Mouse (Mus musculus): ENCODE data around the gene Mlph. TPM values are rescaled to one million over a fixed set of nuclear protein-coding genes. Genes with fewer than 3 reads are reported as not detected.

Gene Mlph
- total and polyA plus RNA-seq, 2 experiments from 2014 or later, result 0.04 to 0.12 TPM

DNA sequence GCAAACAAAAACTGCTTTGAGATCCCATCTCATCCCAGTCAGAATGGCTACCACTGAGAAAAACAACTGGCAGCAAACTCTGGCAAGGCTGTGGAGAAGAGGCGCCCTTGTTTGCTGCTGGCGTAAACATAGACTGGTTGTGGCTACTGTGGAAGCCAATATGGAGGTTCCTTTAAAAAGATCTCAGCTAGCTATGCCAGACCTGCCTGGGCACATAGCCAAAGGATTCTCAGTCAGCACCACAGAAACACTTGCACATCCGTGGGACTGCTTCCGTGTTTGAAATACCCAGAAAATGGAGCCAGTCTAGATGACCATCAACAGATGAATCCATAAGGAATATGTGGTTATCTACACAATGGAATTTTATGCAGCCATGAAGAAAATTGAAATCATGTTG, 11.1 kb downstream of the Mlph start:
- Histone ChIP-seq H3K4me3 (ENCODE audit: low read depth, low read length) (no peak overlapping the region), H3K9ac (replicated peaks; ENCODE audit: low read depth, low read length) (no peak overlapping the region), H3K4me1 (ENCODE audit: control insufficient read depth, insufficient read depth) (peaks cover 6% of the 10 kb centered on the region; the same call in 1 of the 2 replicates), H3K36me3 (replicated peaks; ENCODE audit: control insufficient read depth, insufficient read depth, low read length) (no peaks in the 10 kb centered on the region), H3K4me2 (ENCODE audit: low read depth, low read length) (no peak overlapping the region), H3K9me3 (replicated peaks; ENCODE audit: control insufficient read depth, low read length) (no peaks in the 10 kb centered on the region), H3K27ac (ENCODE audit: low read depth) (no peak overlapping the region), H3K27me3 (ENCODE audit: control insufficient read depth, insufficient read depth, low read length) (no peaks in the 10 kb centered on the region)
- 48% methylated on average over 4 of the region's 4 CpGs for WGBS
- no peak for TF ChIP-seq CTCF (IDR thresholded peaks at IDR 0.05; ENCODE audit: low read depth)
- TF ChIP-seq EP300 (IDR thresholded peaks at IDR 0.05; ENCODE audit: low read depth), result no peak
- ATAC-seq (ENCODE audit: insufficient read depth, low read depth) (no peak), DNase-seq (ENCODE audit: low spot score) (no peak)

DNA sequence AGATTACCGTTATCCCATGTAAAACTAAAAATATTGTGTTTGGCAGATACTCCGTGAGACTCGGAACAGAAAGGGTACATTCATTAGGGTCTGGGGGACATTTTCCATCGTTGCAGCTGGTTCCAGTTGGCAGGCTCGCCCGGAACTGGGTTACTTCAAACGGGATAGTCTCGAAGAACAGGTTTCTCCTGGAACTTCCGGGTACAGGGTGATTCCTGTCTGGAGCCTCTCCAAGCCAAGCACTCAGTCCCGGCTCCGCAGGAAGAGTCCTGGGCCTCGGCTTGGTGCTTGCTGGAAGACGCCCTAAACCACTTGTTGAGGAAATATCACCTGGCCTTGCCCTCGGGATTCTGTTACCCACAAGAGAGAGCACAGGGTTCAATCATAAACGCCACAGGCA, 12.4 kb downstream of the Mlph start:
- ATAC-seq (ENCODE audit: insufficient read depth, low read depth) (peak; percentile 37; the same call in 1 of the 2 replicates), DNase-seq (ENCODE audit: low spot score) (no peak)
- Histone ChIP-seq H3K9me3 (replicated peaks; ENCODE audit: control insufficient read depth, low read length) (no peaks in the 10 kb centered on the region), H3K4me1 (ENCODE audit: control insufficient read depth, insufficient read depth) (peaks cover 6% of the 10 kb centered on the region; the same call in 1 of the 2 replicates), H3K27ac (ENCODE audit: low read depth) (no peak overlapping the region), H3K27me3 (ENCODE audit: control insufficient read depth, insufficient read depth, low read length) (no peaks in the 10 kb centered on the region), H3K4me2 (ENCODE audit: low read depth, low read length) (peak overlapping the region; percentile 9; the same call in 1 of the 2 replicates), H3K9ac (replicated peaks; ENCODE audit: low read depth, low read length) (no peak overlapping the region), H3K4me3 (ENCODE audit: low read depth, low read length) (no peak overlapping the region), H3K36me3 (replicated peaks; ENCODE audit: control insufficient read depth, insufficient read depth, low read length) (no peaks in the 10 kb centered on the region)
- TF ChIP-seq CTCF (IDR thresholded peaks at IDR 0.05; ENCODE audit: low read depth), result no peak
- no peak for TF ChIP-seq EP300 (IDR thresholded peaks at IDR 0.05; ENCODE audit: low read depth)
- 43% methylated on average over 15 of the region's 15 CpGs for WGBS

DNA sequence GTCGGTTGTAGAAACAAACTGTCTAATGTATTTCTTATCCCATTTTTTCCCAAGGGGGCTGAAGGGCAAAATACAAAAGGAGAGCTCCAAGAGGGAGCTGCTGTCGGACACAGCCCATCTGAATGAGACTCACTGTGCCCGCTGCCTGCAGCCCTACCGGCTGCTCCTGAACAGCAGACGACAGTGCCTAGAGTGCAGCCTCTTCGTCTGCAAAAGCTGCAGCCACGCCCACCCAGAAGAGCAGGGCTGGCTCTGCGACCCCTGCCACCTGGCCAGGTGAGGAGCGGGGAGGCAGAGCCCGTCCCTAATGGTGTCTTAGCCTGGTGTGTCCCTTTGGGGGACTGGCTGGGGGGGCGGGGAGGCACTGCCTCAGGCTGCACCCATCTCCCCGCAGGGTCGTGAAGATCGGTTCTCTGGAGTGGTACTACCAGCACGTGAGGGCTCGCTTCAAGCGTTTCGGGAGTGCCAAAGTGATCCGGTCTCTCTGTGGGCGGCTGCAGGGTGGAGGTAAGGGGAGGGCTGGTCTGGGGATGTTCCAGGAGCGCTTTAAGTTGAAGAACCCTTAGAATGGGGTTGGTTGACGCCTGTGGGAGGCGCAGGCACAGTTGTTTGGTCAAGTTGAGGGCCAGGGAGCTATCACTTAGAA, 13.2 kb downstream of the Mlph start:
- H3K36me3 ChIP-seq (replicated peaks; ENCODE audit: control insufficient read depth, insufficient read depth, low read length), result no peaks in the 10 kb centered on the region
- H3K27ac ChIP-seq (ENCODE audit: low read depth), result no peak overlapping the region
- H3K9me3 ChIP-seq (replicated peaks; ENCODE audit: control insufficient read depth, low read length), result no peaks in the 10 kb centered on the region
- no peaks in the 10 kb centered on the region for H3K27me3 ChIP-seq (ENCODE audit: control insufficient read depth, insufficient read depth, low read length)
- H3K4me1 ChIP-seq (ENCODE audit: control insufficient read depth, insufficient read depth), result peaks cover 13% of the 10 kb centered on the region; the same call in 1 of the 2 replicates
- WGBS, result 1% methylated on average over 22 of the region's 23 CpGs
- no peak overlapping the region for H3K9ac ChIP-seq (replicated peaks; ENCODE audit: low read depth, low read length)
- no peak for DNase-seq (ENCODE audit: low spot score)
- no peak for TF ChIP-seq EP300 (IDR thresholded peaks at IDR 0.05; ENCODE audit: low read depth)
- peak; percentile 35; the same call in 1 of the 2 replicates for ATAC-seq (ENCODE audit: insufficient read depth, low read depth)
- H3K4me2 ChIP-seq (ENCODE audit: low read depth, low read length), result peak overlapping the region; percentile 58
- peak overlapping the region; percentile 23 for H3K4me3 ChIP-seq (ENCODE audit: low read depth, low read length)

DNA sequence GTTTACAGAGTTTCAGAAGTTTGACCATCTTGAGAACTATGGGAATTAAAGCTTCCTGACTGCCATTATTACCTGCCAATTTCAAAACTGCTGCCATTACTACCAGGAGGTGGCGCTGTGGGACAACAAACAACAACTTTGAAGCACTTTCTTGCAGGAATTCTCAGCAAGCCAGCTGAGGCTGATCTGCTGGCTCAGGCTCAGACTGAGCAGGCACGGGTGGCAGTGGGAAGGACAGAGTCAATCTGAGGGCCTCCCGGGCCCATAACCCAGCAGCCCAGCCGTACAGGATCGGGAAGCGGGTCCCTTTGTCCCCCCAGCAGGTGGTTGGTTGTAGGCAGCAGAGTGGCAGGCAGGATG, 13.7 kb downstream of the Mlph start:
- peaks cover 13% of the 10 kb centered on the region; the same call in 1 of the 2 replicates for H3K4me1 ChIP-seq (ENCODE audit: control insufficient read depth, insufficient read depth)
- H3K9me3 ChIP-seq (replicated peaks; ENCODE audit: control insufficient read depth, low read length), result no peaks in the 10 kb centered on the region
- H3K9ac ChIP-seq (replicated peaks; ENCODE audit: low read depth, low read length), result no peak overlapping the region
- DNase-seq (ENCODE audit: low spot score) (peak; percentile 70), ATAC-seq (ENCODE audit: insufficient read depth, low read depth) (peak; percentile 47; the same call in 1 of the 2 replicates)
- TF ChIP-seq EP300 (IDR thresholded peaks at IDR 0.05; ENCODE audit: low read depth) (no peak), CTCF (IDR thresholded peaks at IDR 0.05; ENCODE audit: low read depth) (peak; percentile 93)
- H3K27ac ChIP-seq (ENCODE audit: low read depth), result no peak overlapping the region
- peak overlapping the region; percentile 58 for H3K4me2 ChIP-seq (ENCODE audit: low read depth, low read length)
- 4% methylated on average over 6 of the region's 6 CpGs for WGBS
- peak overlapping the region; percentile 23 for H3K4me3 ChIP-seq (ENCODE audit: low read depth, low read length)
- no peaks in the 10 kb centered on the region for H3K27me3 ChIP-seq (ENCODE audit: control insufficient read depth, insufficient read depth, low read length)
- no peaks in the 10 kb centered on the region for H3K36me3 ChIP-seq (replicated peaks; ENCODE audit: control insufficient read depth, insufficient read depth, low read length)

DNA sequence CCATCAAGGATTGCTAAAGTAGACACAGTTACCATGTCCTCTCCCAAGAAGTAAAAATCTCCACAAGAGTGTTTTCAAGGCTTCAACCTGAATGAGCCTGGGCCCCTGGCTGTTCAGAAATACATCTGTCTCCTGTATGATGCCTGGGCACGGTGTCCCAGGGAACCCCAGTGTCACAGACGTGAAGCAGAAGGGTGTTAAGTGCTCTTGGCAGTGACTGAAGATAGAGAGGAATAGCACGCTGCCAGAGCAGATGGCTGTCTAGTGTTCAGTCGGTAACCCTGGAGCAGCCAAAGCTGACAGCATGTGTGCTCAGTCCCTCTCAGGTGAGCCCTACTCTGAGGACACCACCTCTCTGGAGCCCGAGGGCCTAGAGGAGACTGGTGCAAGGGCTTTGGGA, 18.1 kb downstream of the Mlph start:
- H3K27me3 ChIP-seq (ENCODE audit: control insufficient read depth, insufficient read depth, low read length), result no peaks in the 10 kb centered on the region
- no peak overlapping the region for H3K9ac ChIP-seq (replicated peaks; ENCODE audit: low read depth, low read length)
- no peak overlapping the region for H3K4me3 ChIP-seq (ENCODE audit: low read depth, low read length)
- H3K36me3 ChIP-seq (replicated peaks; ENCODE audit: control insufficient read depth, insufficient read depth, low read length), result no peaks in the 10 kb centered on the region
- H3K4me1 ChIP-seq (ENCODE audit: control insufficient read depth, insufficient read depth), result peaks cover 12% of the 10 kb centered on the region; the same call in 1 of the 2 replicates
- DNase-seq (ENCODE audit: low spot score), result peak; percentile 38
- no peaks in the 10 kb centered on the region for H3K9me3 ChIP-seq (replicated peaks; ENCODE audit: control insufficient read depth, low read length)
- TF ChIP-seq EP300 (IDR thresholded peaks at IDR 0.05; ENCODE audit: low read depth), result no peak
- no peak for TF ChIP-seq CTCF (IDR thresholded peaks at IDR 0.05; ENCODE audit: low read depth)
- peak overlapping the region; percentile 20; the same call in 1 of the 2 replicates for H3K27ac ChIP-seq (ENCODE audit: low read depth)
- ATAC-seq (ENCODE audit: insufficient read depth, low read depth), result peak; percentile 74
- H3K4me2 ChIP-seq (ENCODE audit: low read depth, low read length), result no peak overlapping the region
- WGBS, result 25% methylated on average over 5 of the region's 5 CpGs

DNA sequence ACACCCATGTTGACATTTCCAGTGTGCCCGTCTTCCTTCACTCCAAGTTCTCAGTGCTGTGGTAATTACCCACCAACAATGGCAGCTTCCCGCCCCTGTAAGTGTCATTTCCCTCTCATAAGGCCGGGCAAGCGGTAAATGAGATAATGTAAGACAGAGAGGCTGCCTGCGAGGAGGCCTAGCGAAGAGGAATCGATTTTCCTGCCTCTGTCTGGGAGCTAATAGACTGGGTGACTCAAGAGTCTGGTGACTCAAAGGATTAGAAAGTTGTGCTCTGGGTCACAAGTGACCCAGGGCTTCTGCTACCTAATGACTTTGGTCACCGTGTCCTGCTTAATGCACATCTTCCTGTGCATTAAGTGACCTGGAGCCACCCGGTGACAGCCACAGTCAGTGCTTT, 22.1 kb downstream of the Mlph start:
- Histone ChIP-seq H3K27ac (ENCODE audit: low read depth) (no peak overlapping the region), H3K4me1 (ENCODE audit: control insufficient read depth, insufficient read depth) (peaks cover 11% of the 10 kb centered on the region; the same call in 1 of the 2 replicates), H3K4me2 (ENCODE audit: low read depth, low read length) (no peak overlapping the region), H3K9me3 (replicated peaks; ENCODE audit: control insufficient read depth, low read length) (no peaks in the 10 kb centered on the region), H3K9ac (replicated peaks; ENCODE audit: low read depth, low read length) (no peak overlapping the region), H3K4me3 (ENCODE audit: low read depth, low read length) (no peak overlapping the region), H3K27me3 (ENCODE audit: control insufficient read depth, insufficient read depth, low read length) (no peaks in the 10 kb centered on the region), H3K36me3 (replicated peaks; ENCODE audit: control insufficient read depth, insufficient read depth, low read length) (no peaks in the 10 kb centered on the region)
- WGBS, result 79% methylated on average over 9 of the region's 9 CpGs
- no peak for TF ChIP-seq CTCF (IDR thresholded peaks at IDR 0.05; ENCODE audit: low read depth)
- TF ChIP-seq EP300 (IDR thresholded peaks at IDR 0.05; ENCODE audit: low read depth), result no peak
- DNase-seq (ENCODE audit: low spot score) (no peak), ATAC-seq (ENCODE audit: insufficient read depth, low read depth) (no peak)
